Mouse (Mus musculus) testis, adult 2 months (tissue): ENCODE data around the gene Fam107a. TPM values are rescaled to one million over a fixed set of nuclear protein-coding genes. Genes with fewer than 3 reads are reported as not detected.

Experiments
- H3K27ac ChIP-seq: fragments of 200-500 bp; 2 replicates; pipeline ENCODE4 v1.5.1; 2012; ENCODE audit warnings: low read depth, low read length; ENCODE audit not compliant: control insufficient read depth, insufficient read depth
- H3K27me3 ChIP-seq: fragments of 200-500 bp; 2 replicates; pipeline ENCODE4 v1.6.1; 2012; ENCODE audit warnings: mild to moderate bottlenecking, low read length, moderate library complexity; ENCODE audit not compliant: control insufficient read depth, insufficient read depth
- H3K36me3 ChIP-seq: fragments of 200-500 bp; 2 replicates; pipeline ENCODE4 v1.6.1; 2012; ENCODE audit warnings: mild to moderate bottlenecking, low read length; ENCODE audit not compliant: control insufficient read depth, insufficient read depth
- H3K4me1 ChIP-seq: fragments of 200-500 bp; 2 replicates; pipeline ENCODE4 v1.6.1; 2012; ENCODE audit warnings: low read length; ENCODE audit not compliant: control insufficient read depth, insufficient read depth
- H3K4me3 ChIP-seq: fragments of 200-500 bp; 2 replicates; pipeline ENCODE4 v1.5.1; 2012; ENCODE audit warnings: low read depth, mild to moderate bottlenecking, low read length, moderate library complexity, mixed read lengths; ENCODE audit not compliant: control insufficient read depth
- CTCF ChIP-seq: fragments of 200-500 bp; IDR thresholded peaks from 2 replicates; pipeline ENCODE4 v1.5.1; 2012; ENCODE audit warnings: low read depth, mild to moderate bottlenecking, inconsistent platforms, low read length, moderate library complexity; ENCODE audit not compliant: control insufficient read depth, insufficient read depth, insufficient replicate concordance
- POLR2A ChIP-seq: fragments of 200-500 bp; IDR thresholded peaks from 2 replicates; pipeline ENCODE4 v1.6.1; 2012; ENCODE audit warnings: low read depth, mild to moderate bottlenecking, inconsistent platforms, low read length, moderate library complexity; ENCODE audit not compliant: control insufficient read depth
- polyA plus RNA-seq: library from polyadenylated mRNA; depleted of rRNA; stranded (reverse); fragments of >200 nt; gene quantifications from 2 replicates; pipeline ENCODE4 v1.2.3, GENCODE M21; 2012; rRNA removed

Gene Fam107a
- 1.3 and 2.4 TPM in 2 replicates for polyA plus RNA-seq

GRCm38 (mm10) chr14:8317194-8318097 is at the start of gene Fam107a:
Gene Fam107a (minus strand): TSS chr14:8318023.
- H3K4me1 ChIP-seq = peaks cover 13% of the 10 kb centered on the region
- H3K27me3 ChIP-seq = no peaks in the 10 kb centered on the region
- H3K4me3 ChIP-seq = peak within 1 kb of the TSS; percentile 25
- TF ChIP-seq POLR2A (no peak), CTCF (no peak)
- no peaks in the 10 kb centered on the region for H3K36me3 ChIP-seq
- H3K27ac ChIP-seq = no peak within 1 kb of the TSS

DNA sequence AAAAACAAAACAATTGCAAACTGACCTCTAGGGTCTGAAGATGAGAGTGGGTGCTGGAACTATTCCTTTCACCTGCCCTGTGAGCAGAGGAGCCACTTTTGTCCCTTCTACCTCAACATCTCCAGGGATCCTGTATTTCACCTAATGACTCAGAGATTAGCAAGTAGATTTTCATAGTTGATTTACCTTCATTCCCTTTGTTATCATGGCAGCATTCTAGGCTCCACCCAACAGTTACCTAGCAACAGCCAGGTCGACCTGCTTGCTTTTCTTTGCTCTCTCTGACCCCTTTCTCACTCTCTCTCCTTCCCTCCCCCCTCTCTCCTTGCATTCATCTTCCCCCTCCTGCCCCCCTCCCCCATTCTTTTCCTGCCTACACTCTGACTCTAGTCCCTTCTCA is 49.3 kb upstream of the Fam107a start:
- Histone ChIP-seq H3K36me3 (no peaks in the 10 kb centered on the region; the same call in 1 of the 2 replicates), H3K4me3 (peak overlapping the region; percentile 87), H3K27ac (peak overlapping the region; percentile 85), H3K4me1 (peaks cover 4% of the 10 kb centered on the region), H3K27me3 (no peaks in the 10 kb centered on the region)
- no peak for TF ChIP-seq CTCF
- TF ChIP-seq POLR2A = 0 out of 2 replicates have a peak, but pooled peaks have one; percentile 25

GRCm38 (mm10) chr14:8365833-8366232 is 48.0 kb upstream of the Fam107a start:
- H3K27ac ChIP-seq = no peak overlapping the region
- no peaks in the 10 kb centered on the region for H3K27me3 ChIP-seq
- peaks cover 4% of the 10 kb centered on the region for H3K4me1 ChIP-seq
- H3K36me3 ChIP-seq = no peaks in the 10 kb centered on the region; the same call in 1 of the 2 replicates
- no peak for TF ChIP-seq CTCF
- no peak for TF ChIP-seq POLR2A
- peak overlapping the region; percentile 60 for H3K4me3 ChIP-seq

DNA sequence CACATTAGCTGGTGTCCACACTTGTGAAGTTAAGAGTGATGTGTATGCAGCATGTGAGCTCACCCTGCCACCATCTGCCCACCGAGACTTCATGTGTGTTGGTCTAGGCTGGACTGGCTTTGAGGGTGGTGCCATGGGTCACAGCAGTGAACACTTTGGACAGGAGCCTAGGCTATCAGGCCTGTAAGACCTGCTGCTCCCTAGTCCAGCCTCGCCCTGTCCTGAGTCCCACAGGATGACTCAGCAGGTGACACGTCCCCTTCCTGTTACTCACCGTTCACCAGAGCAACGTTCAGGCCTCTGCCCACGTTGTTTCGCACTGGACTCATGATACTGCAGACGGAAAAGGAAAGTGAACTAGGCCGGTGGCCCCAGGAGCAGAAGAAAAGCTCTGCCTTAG is 39.0 kb upstream of the Fam107a start:
- Histone ChIP-seq H3K4me1 (no peaks in the 10 kb centered on the region), H3K27me3 (no peaks in the 10 kb centered on the region), H3K27ac (no peak overlapping the region), H3K4me3 (no peak overlapping the region), H3K36me3 (no peaks in the 10 kb centered on the region)
- TF ChIP-seq CTCF = no peak
- no peak for TF ChIP-seq POLR2A

DNA sequence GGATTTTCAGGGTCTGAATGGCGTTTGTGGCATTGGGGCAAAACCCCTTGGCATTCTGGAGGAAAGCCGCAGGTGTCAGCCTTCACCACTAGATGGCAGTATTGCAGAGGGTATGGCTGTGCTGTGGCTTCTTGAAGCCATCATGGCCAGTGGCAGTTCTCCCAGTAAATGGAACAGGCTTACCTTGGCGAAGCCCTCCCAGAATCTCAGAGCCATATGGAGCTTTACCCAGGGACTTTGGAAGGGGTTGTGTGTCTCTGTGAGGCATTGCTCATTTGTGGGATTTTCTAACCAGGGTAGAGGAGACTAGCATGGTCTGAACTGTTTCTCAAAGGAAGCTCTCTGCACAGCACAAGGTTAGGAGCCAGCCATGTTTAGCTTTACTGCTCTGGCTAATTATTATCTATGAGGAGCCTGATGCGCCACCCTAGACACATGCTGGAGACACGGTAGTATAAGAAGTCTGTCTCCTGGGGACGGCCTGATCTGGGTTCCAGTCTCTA is 38.2 kb upstream of the Fam107a start:
- Histone ChIP-seq H3K36me3 (no peaks in the 10 kb centered on the region), H3K27me3 (no peaks in the 10 kb centered on the region)
- TF ChIP-seq CTCF (peak; percentile 95), POLR2A (no peak)

GRCm38 (mm10) chr14:8348927-8349326 is 31.1 kb upstream of the Fam107a start:
- H3K27ac ChIP-seq = no peak overlapping the region
- no peak for TF ChIP-seq POLR2A
- no peak for TF ChIP-seq CTCF
- no peaks in the 10 kb centered on the region for H3K4me1 ChIP-seq
- H3K36me3 ChIP-seq = no peaks in the 10 kb centered on the region
- no peak overlapping the region for H3K4me3 ChIP-seq
- H3K27me3 ChIP-seq = no peaks in the 10 kb centered on the region

More for the DNA sequence above, 38.2 kb upstream of the Fam107a start:
- Histone ChIP-seq H3K4me1 (no peaks in the 10 kb centered on the region), H3K4me3 (no peak overlapping the region), H3K27ac (no peak overlapping the region)

GRCm38 (mm10) chr14:8346255-8346997 is 28.6 kb upstream of the Fam107a start:
- no peak overlapping the region for H3K4me3 ChIP-seq
- no peak overlapping the region for H3K27ac ChIP-seq
- H3K4me1 ChIP-seq = no peaks in the 10 kb centered on the region

More at GRCm38 (mm10) chr14:8346255-8346997, 28.6 kb upstream of the Fam107a start:
- no peaks in the 10 kb centered on the region for H3K27me3 ChIP-seq
- no peak for TF ChIP-seq POLR2A
- TF ChIP-seq CTCF = peak; percentile 81; the same call in 1 of the 2 replicates
- H3K36me3 ChIP-seq = no peaks in the 10 kb centered on the region
